Mouse (Mus musculus): ENCODE measurements around the gene Iglon5.

GRCm38 (mm10) chr7:43465344-43466098 is 24.4 kb downstream of the Iglon5 start:
- peak; percentile 23; the same call in 1 of the 2 replicates for TF ChIP-seq CTCF (IDR thresholded peaks at IDR 0.05; ENCODE audit: low read depth)
- no peak for TF ChIP-seq EP300 (IDR thresholded peaks at IDR 0.05; ENCODE audit: low read depth)

All from liver, embryonic 14.5 days (tissue).